Mouse (Mus musculus): ENCODE measurements at regions not wholly inside any gene's neighbourhood (a gene's known extent, or its start where the extent isn't known, plus 50 kb on each side); places are given as distances from the start of the nearest gene placed in this dataset.

DNA sequence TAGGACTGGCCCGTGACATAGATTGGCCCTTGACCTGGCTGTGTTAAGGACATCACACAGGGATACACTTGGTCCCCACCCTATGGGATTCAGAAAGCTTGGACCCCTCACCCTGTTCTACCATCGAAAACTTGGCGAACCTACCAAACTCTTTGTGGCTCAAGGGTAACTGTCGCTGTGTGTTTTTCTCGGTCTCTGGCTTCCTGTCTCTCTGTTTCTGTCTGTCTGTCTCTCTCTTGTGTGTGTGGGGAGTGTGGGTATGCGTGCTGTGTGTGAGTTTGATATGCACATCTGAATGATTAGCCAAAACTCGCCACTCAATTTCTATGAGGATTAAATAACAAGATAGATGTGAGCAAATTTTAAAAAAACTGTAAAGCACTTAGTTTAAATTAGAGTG is 66.0 kb upstream of the Maml3 start:
- TF ChIP-seq CTCF (IDR thresholded peaks at IDR 0.05; ENCODE audit: low read depth) (no peak), EP300 (optimal IDR thresholded peaks at IDR 0.05) (no peak)
